Mouse (Mus musculus): Measurements from ENCODE around the gene Anks1b. TPM values are rescaled to one million over a fixed set of nuclear protein-coding genes. Genes with fewer than 3 reads are reported as not detected.
"Not testable (repeated sequence)": the region's sequence is repeated elsewhere in the genome, so short reads cannot be mapped to it uniquely, and the experiment has no call there.

Anks1b gene
- total RNA-seq, 4 experiments from 2014 or later, result 0.18 to 0.46 (median 0.32) TPM

DNA sequence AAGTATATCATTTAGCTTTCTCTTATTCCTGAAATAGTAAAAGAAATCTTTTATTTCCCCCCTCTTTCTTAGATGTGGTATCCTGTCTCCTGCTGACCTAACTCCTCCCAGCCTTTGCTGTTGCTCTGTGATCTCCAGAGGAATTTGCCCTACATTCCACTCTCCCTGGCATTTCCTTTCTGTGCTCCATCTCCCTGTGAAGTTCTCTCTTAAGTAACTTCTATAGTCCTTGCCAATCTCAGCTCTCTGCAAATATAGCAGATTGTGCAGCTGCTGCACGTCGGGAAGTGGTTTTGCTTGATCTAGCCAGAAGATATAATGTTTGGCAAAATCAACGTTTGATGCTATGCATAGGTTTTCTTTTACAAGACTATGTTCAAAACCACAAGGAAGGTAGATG lies 673.3 kb downstream of the Anks1b start:
- no peak for DNase-seq (ENCODE audit: low spot score in 2 of 2)

DNA sequence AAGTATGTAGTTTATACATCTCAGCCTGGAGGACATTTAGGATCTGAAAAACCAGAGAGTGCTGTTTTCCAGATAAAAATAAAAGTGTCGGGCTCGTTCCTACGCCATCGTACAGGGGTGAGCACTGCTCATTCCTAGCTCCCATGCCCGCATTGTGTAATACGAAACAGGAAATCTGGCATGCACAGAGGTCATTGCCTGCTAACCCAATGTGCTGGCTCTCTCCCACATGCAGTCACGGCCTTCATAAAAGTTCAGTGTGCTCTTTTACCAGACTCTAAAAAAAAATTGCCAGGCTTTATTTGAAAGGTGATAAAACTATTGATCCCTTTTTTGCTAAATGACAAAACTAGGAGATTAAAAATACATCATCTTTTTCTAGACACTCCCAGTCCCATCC lies 689.6 kb downstream of the Anks1b start:
- DNase-seq (ENCODE audit: low spot score in 2 of 2), result no peak

DNA sequence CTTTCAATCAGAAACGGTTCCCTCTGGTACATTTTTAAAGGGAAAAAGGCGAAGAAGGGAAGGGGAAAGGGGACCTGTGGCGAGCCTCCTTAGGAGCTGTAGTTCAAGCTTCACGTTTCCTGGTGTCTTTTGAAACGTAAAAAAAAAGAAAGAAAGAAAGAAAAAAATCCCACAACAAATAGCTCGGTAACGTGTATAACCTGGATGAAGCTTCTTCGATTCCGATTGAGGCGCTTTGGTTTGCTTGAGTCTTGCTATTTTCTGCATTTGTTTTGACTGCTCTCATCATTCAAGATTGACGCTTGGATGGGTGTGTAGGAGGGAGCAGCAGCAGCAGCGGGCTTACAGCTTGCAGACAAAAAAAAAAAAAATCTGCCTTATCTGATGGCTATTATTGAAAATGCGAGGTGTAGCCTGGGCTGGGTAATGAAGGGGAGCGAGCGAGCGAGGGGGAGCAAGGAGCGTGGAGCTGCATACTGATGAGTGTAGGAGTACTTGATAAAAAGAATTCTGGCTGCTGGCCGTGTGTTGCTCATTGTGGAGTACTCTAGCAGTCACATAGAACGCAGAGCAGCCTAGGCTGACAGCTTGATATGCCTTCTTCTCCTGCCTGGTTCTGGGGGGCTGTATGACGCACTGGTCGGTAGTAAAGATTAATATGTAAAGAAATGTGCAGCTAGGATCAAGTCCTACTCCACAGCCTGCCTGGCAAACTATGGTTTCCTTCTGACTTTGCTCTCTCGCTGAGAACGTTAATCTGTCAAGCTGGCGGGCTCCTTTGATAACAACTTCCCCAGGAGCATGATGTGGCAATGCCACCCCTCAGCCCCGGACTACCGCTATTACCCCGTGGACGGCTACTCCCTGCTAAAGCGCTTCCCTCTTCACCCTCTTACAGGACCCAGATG lies 703.1 kb downstream of the Anks1b start:
- no peak for DNase-seq (ENCODE audit: low spot score in 2 of 2)

DNA sequence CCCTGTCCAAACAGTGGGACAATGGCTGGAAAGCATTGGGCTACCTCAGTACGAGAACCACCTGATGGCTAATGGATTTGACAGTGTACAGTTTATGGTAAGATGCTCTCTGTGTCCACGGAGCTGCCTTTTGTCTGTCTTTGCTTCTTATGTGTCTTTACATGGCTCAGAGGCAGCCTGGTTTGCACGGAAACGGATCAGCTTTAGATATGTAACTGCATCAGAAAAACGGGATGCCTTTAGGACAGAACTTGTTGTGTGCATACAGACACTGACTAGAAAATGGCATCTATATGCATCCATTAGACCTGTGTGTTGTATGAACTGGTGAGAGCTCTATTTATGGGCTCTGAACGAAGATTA lies 703.8 kb downstream of the Anks1b start:
- no peak for DNase-seq (ENCODE audit: low spot score in 2 of 2)

DNA sequence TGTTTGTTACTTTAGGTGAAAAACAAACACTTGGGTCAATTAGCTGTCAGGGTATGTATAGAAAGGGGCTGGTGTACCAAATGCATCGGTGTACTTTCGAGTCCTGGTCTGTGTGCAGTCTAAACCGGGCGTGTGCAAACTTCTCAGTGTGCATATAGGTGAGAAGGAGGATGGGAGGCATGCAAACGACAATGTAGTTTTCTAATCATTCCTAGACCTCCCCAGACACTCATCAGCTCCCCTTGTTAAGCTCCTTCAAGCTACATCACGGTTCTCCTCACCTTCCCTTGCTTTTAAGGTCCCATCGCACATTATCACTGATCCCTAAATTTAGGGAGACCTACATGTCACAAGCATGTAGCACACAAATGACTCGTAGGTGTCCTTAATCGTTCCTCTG lies 704.5 kb downstream of the Anks1b start:
- no peak for DNase-seq (ENCODE audit: low spot score in 2 of 2)

DNA sequence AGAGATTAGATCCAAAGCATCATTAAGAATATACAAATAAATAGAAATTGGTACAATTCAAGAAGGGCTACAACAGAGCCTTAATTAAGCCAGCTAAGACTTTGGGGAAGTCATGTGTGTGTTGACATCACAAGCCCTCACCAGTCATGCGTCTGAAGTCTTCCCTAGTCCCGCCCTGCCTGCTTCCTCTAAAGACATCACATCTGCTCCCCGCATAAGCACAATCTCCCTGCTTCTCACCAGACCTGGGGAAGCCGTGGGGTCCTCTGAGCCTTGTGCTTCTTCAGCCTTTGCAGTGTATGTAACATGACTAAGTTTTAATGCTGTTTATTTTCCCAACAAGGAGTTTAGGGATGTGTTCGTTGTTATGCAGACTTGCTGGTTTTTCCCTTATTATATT lies 706.7 kb downstream of the Anks1b start:
- DNase-seq (ENCODE audit: low spot score in 2 of 2), result no peak

DNA sequence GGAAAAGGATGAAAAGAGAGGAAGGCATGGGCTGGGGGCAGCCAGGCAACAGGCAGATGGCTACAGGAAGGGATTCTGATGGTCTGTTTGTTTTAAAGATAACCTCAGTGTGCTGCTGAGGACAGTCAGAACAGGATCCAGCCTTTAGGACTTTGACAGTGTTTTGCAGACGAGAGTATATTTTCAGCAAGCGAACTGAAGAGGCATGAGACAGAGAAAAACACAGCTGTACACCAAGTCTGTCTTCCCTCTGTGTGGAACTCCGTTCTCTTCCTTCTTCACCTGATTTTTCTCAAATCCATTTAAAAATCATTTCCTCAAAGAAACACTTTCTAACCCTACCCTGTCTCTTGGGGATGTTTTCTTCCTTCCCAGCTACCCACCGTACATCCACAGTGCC lies 710.7 kb downstream of the Anks1b start:
- DNase-seq (ENCODE audit: low spot score in 2 of 2), result no peak

DNA sequence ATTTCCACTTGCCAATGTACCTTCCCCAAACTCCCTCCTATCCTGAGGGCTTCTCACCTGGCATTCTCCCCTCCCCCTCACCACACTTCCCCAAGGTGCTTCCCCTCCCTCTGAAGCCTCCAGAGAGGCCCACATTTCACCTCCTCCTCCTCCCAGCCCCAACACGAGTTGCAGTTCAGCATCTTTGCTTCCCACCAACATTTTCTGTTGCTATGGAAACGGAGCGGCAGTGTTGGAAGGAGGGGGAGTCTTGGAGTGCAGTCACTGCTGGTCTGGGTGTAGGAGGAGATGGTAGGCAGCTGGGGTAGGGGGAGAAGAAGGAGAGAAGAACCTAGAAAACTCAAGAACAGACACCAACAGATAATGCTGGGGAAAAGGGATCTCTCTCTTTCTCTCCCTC lies 722.8 kb downstream of the Anks1b start:
- DNase-seq (ENCODE audit: low spot score in 2 of 2), result no peak

DNA sequence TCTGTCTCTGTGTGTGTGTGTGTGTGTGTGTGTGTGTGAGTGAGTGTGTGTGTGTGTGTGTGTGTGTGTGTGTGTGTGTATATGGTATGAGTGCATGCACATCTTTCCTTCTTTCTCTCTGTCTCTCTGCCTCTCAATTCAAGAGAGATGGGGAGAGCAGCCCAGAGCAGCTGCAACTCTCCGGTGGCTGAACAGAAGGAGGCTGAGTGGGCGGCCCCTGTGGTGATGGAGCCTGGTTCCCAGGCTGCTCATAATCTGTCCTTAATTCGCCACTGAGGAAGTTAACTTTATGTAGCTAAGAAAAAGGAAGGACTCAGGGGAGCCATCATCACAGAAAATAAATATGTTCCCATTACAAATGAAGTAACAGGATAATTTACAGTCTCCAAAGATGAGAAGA lies 723.3 kb downstream of the Anks1b start:
- DNase-seq (ENCODE audit: low spot score in 2 of 2), result no peak

DNA sequence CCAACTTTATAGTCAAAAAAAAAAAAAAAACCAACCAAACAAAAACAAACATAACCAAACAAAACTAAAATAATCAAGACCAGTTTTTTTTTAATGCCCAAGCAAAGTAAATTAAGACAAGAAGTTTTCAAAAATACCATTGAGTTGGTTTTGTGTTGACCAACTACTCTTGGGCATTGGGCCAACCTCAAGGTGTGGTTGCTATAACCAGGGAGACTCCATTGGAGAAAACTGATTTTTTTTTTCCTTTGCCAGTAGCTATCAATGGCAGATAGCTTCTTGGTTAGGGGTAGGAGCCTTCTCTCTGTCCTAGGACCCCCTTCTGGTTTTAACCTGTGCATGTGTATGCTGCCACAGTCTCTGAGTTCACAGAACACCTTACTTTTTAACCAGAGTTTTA lies 725.8 kb downstream of the Anks1b start:
- DNase-seq (ENCODE audit: low spot score in 2 of 2), result no peak

DNA sequence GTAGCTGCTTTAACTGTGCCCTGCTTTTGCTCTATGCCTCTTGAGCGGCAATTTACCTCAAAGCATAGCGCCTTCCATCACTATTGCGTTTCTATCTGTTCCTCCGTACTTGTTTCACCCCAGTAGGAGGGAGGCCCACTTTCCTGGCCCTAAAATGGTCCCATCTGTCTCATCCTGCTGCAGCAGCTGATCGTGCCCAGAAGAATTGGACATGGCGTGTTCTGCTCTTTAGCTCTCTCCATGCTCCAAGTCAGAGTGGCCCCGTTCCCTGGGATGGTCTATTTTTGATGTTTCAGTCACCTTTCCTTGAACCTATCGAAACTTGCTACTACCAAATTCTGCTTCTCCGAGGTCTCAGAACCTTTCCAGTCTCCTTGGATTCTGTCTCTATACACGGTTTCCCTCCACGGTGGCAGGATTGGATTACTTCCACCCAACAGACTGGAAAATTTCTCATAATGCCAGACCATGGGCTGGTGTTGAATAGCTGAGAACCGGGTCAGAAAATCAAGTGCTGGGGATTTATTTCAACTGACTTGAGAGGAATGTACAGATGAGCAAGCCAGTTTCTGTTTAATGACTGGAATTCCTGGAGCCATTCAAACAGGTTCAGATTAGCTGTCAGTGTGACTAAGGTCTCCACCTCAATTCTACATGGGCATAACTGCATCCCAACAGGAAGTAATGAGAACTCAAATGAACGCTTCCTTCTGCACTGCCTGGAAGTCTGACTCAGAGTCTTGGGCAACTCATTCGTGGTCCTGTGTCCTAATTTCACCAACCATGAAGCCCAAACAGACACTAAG lies 726.6 kb downstream of the Anks1b start:
- no peak for DNase-seq (ENCODE audit: low spot score in 2 of 2)

DNA sequence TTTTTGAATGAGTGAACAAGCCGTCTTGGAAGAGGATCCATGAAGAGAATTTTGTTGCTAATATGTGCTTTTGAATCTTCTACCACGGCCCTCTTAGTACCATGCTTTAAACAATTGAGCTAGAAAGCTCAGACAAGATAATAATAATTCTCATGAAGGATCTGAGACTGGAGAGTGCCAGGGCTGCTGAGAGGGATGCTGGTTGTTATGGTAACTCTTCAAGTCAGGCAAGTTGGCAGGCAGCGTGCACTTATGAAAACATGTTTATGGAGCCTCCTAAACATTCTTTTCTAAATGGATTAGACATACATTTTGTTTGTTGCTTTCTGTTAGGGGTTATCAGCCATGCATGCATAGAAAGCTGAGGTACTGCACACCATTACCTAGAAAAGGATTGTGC lies 734.3 kb downstream of the Anks1b start:
- no peak for DNase-seq (ENCODE audit: low spot score in 2 of 2)

DNA sequence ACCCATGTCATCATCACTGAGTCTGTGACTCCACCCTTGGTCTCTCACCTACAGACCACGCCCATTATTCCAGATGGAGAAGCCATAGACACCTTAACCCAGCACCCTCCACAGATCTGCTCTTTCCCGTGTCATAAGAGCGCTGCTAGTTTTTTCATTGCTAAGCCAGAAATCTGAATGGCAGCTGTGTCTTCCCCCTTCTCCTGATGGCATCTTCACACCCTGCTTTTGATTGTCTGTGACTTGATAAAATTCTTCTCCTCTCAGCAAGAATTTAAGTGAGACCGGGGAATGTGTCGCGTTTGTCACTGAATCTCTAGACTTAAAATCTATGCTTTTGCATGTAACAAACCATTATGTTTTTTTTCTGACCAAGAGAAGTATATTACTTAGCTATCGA lies 736.1 kb downstream of the Anks1b start:
- DNase-seq (ENCODE audit: low spot score in 2 of 2), result no peak

DNA sequence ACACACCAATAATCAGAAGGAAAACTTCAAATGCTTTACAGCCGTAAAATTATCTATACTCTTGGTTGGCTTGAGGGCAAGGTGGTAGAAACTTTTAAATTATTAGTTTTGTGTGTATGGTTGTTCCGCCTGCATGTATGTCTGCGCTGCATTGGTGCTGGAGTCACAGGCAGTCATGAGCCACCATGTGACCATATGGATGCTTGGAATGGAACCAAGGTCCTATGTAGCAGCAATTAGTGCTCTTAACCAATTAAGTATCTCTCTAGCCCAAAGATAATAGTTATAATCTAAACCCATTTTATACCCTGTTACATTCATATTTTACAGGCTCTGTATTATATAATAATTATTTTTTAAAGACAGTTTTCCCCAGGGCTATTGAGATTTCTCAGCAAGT lies 739.7 kb downstream of the Anks1b start:
- no peak for DNase-seq (ENCODE audit: low spot score in 2 of 2)

DNA sequence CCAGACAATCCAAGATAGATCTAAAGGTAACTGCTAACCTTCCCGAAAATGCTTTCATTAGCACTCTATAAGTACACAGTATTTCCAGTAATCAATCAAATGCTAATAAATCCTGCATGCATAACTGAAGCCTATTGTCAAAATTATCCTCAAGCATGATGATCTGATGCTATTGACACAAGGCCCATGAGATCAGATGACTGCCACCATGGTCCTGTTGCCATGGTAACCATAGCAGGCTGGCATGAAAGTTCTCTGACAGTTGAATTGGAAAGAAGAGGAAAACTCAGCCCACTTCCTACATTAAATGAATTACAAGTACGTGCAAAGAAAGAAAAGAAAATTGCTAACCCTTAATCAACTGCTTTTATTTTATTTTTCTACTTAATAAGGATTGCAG lies 741.9 kb downstream of the Anks1b start:
- DNase-seq (ENCODE audit: low spot score in 2 of 2), result no peak

DNA sequence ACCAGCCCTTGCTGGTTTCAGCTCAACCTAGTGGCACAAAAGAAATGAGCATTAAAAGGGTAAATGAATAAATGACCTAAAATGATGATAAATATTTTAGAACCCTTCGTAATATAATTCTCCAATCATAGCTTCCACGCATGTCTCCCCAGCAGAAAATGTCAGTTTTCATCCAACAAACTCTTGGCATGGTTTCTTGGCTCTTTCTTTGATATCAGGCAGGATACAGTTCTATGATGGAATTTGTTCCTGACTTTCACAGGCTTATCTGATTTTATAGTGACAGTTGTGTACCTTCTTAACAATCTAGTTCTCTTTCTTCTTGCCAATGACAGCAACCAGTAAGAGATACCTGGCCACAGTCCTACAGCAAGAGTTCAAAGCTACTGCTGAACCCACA lies 743.3 kb downstream of the Anks1b start:
- DNase-seq (ENCODE audit: low spot score in 2 of 2), result no peak

DNA sequence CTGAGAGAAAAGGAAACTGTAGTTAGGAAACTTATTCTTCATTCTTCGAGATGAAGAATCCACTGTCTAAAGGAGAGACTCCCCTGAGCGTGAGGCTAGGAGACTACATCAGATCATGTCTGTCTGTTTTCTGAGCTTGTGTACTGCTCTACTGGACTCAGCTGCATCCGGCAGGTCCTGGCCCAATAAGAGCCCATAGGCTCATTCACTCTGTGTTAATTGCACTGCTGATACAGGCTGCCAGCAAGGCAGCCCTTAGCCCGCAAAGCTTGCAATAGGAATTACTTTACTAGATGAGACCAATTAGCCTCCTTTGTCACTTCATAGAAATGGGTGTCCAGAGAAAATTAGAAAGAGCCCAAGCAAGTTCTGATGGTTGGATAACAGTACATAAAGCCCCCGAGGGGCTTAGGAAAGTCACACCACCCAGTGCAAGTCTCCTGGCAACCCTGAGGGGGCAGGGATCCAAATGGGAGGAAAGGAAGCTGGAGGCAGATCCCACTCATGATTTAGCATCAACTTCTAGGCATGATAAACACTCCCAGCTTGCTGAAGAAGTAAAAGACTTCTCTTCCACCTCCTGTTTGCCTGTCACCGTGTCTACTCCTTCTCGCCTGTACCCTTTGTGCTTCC lies 744.5 kb downstream of the Anks1b start:
- DNase-seq (ENCODE audit: low spot score in 2 of 2), result no peak

DNA sequence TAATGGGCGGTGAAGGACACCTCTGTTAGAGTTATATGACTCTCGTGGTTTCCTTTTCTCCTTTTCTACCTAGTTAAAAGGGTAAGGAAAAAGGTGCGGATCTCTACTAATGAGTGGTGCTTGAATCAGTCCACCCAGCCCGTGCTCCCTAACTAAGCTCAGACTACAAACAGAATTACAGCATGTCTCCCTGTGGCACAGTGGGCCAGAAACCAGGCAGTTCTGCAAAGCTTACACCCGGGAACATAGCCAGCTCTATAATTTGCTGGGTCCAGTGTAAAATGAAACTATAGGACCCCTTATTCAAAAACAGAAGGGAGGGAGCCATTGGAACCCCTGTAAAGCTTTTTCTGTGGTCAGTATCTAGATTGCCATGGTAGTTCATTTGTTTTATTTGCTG lies 754.2 kb downstream of the Anks1b start:
- DNase-seq (ENCODE audit: low spot score in 2 of 2), result no peak

DNA sequence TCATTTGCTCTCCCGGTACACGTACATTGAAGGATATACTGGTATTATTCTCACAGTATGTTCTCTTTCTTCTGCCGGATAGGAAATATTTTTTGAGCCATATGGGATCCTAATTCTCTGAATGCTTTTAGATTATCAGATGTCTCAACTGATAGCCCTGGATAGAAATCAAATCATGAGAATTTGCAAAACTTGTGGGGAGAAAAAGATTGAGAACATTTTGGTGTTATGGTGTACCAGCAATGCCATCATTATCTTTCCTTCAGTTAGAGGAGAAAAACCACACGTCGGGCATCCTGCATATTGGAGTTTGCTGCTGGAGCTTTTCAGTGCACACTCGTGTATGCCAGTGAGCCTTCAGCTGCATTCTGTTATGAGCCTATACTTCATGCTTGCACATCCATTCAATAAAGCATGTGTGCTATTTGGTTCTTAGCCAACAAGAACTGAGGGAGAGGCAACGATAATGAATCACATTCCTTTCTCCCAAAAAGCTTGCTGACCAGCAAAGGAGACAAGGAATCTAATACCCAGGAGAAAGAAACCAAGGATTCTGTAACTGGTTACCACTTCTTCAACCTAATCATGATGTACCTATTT lies 756.9 kb downstream of the Anks1b start:
- no peak for DNase-seq (ENCODE audit: low spot score in 2 of 2)

DNA sequence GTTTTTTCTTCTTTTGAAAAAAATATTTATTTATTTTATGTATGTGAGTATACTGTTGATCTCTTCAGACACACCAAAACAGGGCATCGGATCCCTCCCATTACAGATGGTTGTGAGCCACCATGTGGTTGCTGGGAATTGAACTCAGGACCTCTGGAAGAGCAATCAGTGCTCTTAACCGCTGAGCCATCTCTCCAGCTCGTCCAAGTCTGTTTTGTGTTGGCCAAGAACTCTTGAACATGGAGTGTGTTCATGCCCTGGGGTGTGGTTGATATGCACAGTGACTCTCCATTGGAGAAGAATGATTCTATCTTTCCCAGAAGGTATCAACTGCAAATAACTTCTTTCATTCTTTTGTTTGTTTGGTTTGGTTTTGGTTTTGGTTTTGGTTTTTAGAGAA lies 757.5 kb downstream of the Anks1b start:
- not testable (repeated sequence) for DNase-seq (ENCODE audit: low spot score in 2 of 2)

DNA sequence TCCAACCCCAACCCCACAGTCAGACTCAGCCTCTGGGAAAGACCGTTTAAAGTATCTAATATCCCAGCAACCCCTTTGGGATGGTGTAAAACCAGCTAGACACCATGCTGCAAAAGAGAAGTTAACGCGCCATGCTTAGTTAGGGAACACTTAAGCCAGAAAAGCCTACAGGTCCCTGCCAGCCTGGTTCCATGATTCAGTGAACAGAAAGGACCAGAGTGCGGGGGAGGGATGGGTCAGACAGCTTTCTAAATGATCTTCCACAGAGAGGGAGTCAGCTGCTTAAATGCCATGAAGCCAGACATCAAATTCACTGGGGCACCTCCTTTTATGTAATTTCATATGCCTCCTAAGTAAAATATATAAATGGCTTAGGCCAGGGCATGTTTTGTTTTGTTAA lies 764.0 kb downstream of the Anks1b start:
- DNase-seq (ENCODE audit: low spot score in 2 of 2), result no peak

DNA sequence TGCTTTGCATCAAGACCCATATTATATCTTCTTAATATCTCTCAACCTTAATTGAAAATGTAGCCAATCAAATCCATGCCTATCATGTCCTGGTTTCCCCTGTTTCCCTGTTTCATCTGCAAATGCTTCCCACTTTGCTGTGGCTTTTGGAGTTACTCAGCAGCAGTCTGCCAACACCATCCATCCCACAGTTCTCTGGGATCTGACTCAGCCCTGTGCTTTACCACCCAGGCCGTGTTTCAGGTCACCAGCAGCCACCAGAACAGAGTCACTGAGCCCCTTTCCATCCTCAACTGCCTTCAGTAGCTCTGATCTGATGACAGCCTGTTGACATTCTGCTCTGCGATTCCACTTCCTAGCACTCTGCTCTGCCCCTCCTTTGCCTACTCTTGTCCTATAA lies 776.4 kb downstream of the Anks1b start:
- no peak for DNase-seq (ENCODE audit: low spot score in 2 of 2)

Data from gastrocnemius, adult 8-10 months (tissue).